Mouse (Mus musculus) brain, embryonic 14.5 days (tissue): Measurements from ENCODE around the gene Rras2.

Experiments used
- CTCF ChIP-seq: fragments of 200-500 bp; IDR thresholded peaks from 2 replicates; pipeline ENCODE4 v1.5.1; 2012; ENCODE audit warnings: inconsistent platforms, mild to moderate bottlenecking, moderate library complexity, borderline replicate concordance; ENCODE audit not compliant: insufficient read depth, insufficient read length; ENCODE audit errors: extremely low read depth
- POLR2A ChIP-seq: fragments of 200-500 bp; IDR thresholded peaks from 2 replicates; pipeline ENCODE4 v1.6.1; 2012; ENCODE audit warnings: mild to moderate bottlenecking, inconsistent platforms, borderline replicate concordance; ENCODE audit not compliant: poor library complexity, insufficient read depth, insufficient read length, severe bottlenecking; ENCODE audit errors: extremely low read depth

DNA sequence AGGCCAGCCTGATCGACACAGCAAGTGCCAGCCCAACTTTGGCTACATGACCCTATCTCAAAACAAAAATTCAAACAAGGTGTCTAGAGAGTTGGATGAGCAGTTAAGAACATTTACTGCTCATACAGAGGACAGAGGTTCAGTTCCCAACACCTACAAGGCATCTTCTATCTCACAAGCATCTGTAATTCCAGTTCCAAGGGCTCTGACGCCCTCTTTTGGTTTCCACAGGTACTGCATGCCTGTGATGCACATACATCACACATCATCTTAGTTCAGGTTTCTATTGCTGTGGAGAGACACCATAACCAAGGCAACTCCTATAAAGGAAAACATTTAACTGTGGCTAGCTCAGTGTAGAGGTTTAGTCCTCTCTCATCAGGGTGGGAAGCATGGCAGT is 11.7 kb upstream of the Rras2 start:
- TF ChIP-seq POLR2A (no peak), CTCF (no peak)
